Mouse (Mus musculus): ENCODE data around the gene Fxyd5.

DNA sequence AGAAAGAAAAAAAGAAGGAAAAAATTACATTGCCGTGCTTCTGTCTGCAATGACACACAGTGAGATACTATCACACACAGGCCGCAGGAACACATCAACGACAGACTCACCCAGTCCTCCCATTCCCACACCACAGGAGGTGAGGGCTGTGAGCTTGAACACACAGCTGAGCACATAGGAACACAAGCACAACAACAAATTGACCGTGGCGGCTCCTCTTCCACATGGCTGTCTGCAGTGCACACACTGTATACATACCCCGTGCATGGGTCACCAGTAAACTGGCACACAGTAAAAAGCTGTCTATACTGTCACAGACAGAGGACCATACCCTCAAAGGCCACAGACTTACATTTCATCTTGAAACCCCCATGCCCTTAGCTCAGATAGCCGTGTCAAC lies 14.2 kb upstream of the Fxyd5 start:
- TF ChIP-seq CTCF (IDR thresholded peaks at IDR 0.05; ENCODE audit: borderline replicate concordance, extremely low read depth, insufficient read depth, insufficient read length): no peak
- TF ChIP-seq POLR2A (IDR thresholded peaks at IDR 0.05; ENCODE audit: borderline replicate concordance, extremely low read depth, insufficient read depth, insufficient read length, poor library complexity, severe bottlenecking): no peak

Data from brain, embryonic 14.5 days (tissue).